Mouse (Mus musculus) heart, adult 2 months (tissue): ENCODE results near the gene Slc2a12.

ENCODE experiments used
- CTCF ChIP-seq: fragments of 200-600 bp; IDR thresholded peaks from 2 replicates; pipeline ENCODE4 v1.8.1; 2022; ENCODE audit warnings: antibody characterized with exemption, mild to moderate bottlenecking, moderate library complexity
- EP300 ChIP-seq: fragments of 200-500 bp; IDR thresholded peaks from 2 replicates; pipeline ENCODE4 v1.6.1; 2011; ENCODE audit warnings: low read depth, low read length, control low read depth; ENCODE audit not compliant: insufficient read depth
- POLR2A ChIP-seq: fragments of 200-500 bp; IDR thresholded peaks from 2 replicates; pipeline ENCODE4 v1.6.1; 2011; ENCODE audit warnings: mild to moderate bottlenecking, low read depth, low read length, control low read depth; ENCODE audit not compliant: insufficient read depth

GRCm38 (mm10) chr10:22710173-22710777 lies 65.5 kb downstream of the Slc2a12 start:
- TF ChIP-seq POLR2A = no peak
- no peak for TF ChIP-seq CTCF
- TF ChIP-seq EP300 = no peak
